Mouse (Mus musculus): ENCODE measurements around the gene Pdgfra.

Gene Pdgfra

DNA sequence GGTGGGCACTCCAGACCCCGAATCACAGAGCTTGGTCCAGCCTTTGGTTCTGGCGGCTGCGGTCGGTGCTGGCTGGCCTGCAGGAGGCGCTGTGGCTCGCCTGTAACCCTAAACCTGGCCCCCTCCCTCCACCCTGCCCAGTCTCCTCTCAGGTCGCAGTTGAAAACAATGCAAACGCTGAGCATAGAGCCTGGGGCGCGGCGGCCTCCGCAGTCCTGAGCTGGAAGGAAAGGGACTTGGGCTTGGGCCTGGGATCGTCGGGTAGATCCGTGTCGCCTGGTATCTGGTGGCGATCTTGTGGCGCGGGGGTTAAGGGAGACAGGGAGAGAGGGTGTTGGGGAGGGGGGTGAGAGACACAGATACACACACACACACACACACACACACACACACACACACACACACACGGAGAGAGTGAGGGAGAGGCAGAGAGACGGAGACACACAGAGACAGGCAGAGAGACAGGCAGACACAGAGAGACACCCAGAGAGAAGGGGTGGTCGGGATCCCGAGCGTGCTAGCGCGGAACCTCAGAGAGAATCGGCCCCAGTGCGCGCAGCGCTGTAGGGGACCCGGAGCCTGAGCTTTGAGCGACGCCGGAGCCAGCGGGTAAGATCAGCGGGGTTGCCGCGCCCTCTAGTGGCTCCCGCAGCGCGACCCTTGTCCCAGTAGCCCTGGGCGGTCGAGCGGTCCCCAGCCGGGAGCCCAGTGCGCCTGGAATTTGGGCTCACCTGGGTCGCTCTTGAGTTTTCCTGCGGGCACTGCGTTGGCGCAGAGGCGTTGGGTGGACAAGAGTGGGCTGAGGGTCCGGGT, 3.9 kb downstream of the Pdgfra start:
- DNase-seq (ENCODE audit: low spot score): peak; percentile 75

DNA sequence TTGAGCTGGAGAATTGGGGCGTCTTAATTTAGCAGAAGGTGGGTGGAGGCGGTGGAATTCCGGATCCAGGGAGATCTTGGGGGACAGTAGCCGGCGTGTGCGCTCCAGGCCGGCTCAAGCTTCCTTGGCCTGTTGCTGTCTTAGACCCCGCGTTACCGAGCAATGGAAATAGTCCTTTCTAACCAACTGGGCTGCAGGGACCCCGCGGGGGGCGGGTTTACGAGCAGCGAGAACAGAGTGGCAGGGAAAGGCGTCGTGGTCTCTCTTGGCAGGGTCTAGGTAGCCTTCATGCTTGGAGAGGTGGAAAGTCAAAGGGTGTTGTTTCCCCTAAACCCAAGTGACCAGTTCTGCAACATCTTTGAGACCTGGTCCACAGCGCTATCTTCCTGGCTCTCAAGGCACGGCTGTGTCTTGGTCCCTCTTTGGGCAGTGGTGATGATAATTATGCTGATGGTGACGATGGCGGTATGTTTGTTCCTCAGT, 4.5 kb downstream of the Pdgfra start:
- DNase-seq (ENCODE audit: low spot score): no peak

DNA sequence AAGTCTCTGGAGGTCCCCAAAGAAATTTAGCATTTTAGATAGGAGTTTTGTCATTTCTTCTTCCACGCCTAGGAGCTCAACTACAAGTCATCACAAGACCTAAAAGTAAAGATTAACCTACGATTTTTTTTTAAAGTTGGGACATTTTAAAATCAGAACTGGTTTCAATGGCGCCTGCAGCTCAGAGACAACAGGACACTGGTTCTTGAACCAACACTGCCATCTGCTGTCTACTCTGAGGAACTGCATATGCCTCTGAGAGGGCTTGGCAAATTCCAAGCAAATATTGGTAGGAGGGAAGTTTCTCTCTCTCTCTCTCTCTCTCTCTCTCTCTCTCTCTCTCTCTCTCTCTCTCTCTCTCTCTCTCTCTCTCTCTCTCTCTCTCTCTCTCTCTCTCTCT, 4.9 kb downstream of the Pdgfra start:
- no peak for DNase-seq (ENCODE audit: low spot score)

DNA sequence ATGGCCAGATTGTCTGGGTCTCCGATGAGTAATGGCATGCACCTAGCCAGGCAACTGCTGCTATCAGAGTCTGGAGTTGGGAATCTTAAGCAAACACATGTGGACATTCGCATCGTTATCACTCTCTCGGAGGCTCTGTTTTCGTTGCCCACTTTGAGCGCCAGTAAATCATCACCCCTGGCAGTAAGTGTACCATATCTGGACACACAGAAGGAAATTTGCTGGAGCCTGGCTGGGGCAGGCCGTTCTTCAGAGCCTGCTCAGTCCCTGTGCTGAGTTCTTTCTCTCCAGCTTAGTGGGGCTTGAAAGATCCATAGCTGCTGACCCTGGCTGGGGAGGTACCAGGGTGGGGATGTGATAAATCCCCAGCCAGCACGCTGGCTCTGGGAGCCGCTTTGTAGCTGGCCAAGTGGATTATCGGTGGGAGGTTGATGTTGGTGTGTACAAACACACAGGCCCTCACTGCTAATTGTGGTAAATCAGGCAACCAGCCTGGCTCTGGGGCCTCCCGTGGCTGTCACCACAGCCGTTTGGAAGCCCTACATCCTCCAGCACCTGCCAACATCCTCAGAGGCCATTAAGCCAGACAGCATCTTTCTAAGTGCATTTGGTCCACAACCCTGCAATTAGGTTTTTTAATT, 8.6 kb downstream of the Pdgfra start:
- no peak for DNase-seq (ENCODE audit: low spot score)

DNA sequence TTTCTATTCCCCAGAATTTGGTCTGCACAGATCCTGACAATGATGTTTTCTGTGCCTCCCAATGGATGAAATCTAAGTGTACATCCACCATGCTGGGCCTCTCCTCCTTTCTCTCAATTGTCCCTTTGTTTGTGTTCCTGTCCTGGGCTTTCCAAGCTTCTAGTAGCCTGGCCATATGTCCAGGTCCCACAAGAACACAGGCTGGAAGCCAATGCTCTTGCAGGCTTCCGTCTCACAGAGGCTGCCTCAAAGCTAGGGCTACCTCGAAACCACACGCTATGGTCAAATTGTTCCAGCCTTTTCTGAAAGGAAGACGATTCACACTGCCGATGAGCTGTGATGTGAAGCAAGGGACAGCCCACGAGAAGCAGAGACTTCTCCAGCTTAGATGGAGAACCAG, 9.5 kb downstream of the Pdgfra start:
- no peak for DNase-seq (ENCODE audit: low spot score)

DNA sequence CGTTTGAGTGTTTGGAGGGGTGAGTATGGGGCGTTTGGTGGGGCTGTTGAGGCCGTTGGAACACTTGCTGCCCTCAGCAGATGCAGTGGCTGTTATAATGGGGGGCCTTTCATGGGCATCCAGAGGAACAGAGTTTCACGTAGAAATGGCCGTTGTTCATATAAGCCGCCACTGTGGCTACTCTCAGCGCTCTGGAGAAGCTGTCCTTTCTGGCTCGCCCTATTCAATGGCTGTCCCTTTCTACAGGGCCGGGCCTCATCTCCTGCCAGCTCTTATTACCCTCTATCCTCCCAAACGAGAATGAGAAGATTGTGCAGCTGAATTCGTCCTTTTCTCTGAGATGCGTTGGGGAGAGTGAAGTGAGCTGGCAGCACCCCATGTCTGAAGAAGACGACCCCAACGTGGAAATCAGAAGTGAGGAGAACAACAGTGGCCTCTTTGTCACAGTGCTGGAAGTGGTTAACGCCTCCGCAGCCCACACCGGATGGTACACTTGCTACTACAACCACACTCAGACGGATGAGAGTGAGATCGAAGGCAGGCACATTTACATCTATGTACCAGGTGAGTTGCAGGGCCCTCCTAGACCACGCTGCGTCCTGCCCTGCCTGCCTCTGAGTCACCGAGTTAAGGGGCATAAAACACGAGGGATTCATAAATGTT, 11.3 kb downstream of the Pdgfra start:
- DNase-seq (ENCODE audit: low spot score): no peak

DNA sequence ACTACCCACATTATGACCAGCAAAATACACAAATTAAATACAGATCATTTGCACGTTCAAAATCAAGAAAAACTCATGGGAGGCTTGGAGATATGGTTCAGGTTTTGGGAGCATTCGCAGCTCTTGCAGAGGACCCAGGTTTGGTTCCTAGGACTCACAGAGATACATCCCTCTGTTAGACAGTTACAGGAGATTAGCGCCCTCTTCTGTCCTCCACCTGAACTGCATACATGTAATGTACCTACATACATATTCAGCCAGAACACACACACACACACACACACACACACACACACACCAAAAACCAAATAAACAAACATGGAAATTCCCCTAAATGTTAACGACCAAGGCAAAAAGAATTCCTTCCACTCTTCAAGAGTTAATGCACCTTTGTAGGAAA, 12.6 kb downstream of the Pdgfra start:
- no peak for DNase-seq (ENCODE audit: low spot score)

DNA sequence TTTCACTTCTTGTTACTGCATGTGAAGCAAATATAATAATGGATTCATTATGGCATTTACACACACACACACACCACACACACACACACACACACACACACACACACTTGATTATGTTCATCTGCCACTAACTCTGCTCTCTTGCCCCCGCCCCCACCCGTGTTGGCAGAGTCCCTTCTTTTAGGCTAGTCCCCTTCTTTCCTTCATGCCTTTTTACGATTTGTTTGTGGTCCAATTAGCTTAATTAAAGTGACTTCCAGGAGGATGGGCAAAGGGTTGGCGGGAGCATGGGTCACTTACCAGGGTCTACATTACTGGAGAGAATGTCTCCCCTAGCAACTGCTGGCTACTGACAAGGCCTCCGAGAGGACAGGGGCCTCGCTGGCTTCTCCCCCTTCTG, 17.7 kb downstream of the Pdgfra start:
- no peak for DNase-seq (ENCODE audit: low spot score)

DNA sequence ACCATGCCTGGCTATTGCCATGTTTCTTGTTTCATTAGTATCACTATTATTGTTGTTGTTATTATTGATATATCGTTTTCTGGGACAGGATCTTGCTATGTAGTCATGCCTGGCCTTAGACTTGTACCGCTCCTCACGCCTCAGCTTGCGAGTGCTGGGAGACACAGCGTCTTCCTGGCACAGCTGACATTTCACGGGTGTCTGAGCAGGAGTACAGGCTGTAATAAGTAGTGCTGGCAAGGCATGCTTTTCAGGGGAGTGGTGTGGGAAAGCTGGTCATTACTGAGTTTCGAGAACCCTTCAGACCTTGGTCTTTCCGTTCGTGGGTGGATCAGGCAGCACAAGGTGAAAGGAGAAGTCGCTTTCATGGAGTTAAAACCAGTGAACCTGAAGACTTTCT, 19.8 kb downstream of the Pdgfra start:
- DNase-seq (ENCODE audit: low spot score): no peak

DNA sequence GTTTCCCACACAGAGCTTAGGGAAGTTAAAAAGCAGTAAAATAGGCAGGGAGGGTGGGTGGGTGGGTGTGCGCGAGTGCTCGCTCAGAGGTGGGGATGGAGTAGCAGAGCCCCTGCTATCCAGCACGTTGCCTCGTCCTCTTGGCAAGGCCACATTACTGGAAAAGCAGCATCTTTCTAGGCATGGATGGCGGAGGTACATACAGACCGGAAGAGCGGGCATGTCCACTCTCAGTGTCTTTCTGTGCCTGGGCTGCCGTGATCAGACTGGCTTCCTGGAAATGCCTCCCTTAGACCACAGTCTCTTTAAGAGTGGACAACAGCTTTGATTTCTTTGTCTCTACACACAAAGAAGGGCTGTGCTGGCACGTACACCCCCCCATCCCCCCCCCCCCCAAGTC, 27.2 kb downstream of the Pdgfra start:
- DNase-seq (ENCODE audit: low spot score): no peak

DNA sequence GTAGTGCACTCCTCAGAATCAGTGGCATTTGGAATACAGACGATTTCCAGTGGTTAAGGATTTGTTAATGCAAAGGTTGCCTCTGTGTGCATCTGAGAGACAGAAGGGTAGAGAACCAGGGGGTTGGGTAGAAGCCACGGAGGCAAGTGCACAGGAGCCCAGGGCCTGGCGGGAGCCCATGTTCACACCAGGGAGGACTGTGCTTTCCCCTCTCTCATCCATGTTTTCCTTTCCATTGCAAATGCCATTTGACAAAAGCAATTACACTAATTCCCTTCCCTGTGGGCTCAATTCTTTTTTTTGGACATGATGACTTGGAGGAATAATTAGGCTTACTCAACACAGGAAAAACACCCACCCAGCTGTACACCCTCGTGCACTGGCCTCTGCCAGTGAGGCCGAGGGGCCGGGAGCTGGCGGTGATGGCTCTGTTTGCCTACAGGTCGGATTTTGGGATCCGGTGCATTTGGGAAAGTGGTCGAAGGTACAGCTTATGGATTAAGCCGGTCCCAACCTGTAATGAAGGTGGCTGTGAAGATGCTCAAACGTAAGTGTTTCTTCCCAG, 27.7 kb downstream of the Pdgfra start:
- no peak for DNase-seq (ENCODE audit: low spot score)

DNA sequence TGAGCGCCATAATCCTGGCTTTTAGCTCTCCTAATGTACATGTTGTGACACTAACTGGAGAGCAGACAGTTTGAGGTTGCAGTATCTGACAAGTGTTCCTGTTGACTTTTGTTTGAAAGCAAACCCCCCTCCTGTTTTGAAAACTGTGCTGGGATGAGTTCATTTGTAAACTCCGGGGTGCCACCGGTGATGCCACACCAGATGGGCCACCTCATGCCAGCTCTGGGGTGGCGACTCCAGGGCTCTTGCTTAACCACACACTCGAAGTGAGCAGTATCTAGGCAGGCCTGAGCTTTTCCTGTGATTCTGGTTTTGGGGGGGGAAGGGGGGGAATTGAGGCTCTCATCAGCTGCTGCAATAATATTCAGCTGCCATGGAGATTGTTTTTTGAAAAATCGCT, 31.6 kb downstream of the Pdgfra start:
- DNase-seq (ENCODE audit: low spot score): no peak

DNA sequence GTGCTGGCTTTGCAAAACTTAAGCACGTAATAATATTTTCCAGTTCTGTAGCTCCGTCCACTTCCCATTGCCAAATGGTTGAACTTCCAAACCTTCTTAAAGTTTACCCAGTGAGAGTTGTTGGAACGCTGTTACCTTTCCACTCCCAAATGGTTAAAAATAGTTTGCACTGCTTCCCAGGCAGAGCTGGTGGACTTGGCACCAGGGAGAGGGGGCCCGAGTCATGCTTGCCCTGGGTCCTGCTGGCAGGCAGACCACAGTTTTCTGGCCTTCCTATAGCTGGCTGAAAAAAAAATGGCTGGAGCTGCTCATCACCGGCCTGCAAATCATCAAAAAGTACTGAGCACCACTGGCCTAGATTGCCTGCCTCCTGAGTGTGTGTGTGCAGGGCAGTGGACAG, 32.0 kb downstream of the Pdgfra start:
- no peak for DNase-seq (ENCODE audit: low spot score)

DNA sequence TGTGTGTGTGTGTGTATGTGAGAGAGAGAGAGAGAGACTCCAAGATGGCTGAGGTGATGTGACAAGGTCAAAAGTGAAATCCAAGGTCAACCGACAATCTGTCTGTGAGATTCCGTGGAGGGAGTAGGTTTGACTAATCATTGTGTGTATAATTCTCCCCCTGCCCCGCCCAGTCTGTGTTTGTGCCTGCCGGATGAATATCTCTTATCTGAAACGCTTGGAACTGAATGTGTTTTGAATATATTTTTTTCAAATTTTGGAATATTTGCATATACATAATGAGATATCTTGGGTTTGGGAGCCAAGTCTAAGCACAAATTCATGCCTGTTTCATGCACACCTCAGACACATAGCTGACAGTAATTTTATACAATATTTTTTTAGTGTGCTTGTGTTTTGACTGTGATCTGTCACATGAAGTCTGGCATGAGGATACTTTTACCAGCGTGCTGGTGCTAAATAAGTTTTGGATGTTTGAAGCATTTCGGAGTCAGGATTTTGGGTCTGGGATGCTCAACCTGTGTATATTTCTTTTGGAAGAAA, 32.7 kb downstream of the Pdgfra start:
- no peak for DNase-seq (ENCODE audit: low spot score)

DNA sequence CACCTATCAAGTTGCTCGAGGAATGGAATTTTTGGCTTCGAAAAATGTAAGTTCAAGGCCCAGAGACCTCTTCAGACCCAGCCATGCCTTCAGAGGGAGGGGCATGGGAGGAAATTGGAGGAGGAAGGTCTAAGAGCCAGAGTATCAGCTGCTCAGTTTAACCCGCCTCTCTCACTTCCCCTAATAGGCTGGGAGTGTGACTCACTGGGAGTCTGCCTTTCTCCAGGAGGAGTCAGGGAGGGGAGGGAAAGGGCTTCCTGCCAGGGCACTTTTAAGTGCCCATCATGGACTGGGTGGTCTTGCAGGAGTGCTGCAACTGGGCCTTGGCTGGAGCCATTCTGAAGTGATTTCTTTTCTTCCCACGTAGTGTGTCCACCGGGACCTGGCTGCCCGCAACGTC, 33.5 kb downstream of the Pdgfra start:
- DNase-seq (ENCODE audit: low spot score): no peak

DNA sequence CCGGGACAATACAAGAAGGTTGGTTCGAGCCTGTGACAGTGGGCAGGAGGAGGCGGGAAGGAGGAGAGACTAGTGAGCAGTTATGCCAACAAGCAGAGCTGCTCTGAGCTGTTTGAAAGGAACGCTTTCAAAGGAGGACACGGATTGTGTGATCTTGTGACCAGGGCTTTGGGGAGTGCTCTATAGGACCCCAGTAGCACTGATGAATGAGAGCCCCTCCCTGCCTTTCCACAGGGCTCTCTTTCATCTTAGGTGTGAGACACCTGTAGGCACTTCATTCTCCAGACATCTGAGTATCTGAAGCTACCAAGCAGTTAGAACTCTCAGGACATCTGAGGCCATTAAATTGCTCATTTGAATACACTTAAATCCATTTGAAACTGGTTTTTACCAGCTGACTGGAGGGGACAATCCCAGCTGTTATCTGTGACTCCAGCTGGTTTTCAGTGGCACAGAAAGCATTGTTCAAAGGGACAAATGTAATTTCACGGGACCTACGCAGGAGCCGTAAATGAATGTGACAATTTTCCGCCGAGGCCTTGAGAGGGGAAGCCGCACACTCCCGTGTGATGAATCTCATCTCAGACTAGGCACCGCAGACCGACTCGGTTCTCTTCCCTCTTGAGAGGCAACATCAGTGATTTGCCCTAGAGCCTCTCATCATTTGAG, 37.4 kb downstream of the Pdgfra start:
- DNase-seq (ENCODE audit: low spot score): no peak

DNA sequence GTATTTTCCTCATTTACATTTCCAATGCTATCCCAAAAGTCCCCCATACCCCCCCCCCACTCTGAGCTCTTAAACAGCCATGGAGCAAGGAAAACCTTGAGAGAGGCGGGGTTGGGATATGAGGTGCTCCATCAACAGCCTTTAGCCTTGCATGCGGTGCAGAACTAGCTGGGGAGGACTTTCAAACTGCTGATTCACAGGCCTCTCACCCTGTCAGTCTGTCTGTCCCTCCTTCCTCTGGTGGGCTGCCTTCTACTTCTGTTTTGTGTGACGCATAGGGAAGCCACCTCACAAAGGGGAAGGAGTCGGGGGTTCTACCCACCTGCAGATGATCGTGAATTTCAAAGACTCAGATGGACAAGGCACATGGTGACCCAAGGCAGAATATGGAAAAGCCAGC, 41.0 kb downstream of the Pdgfra start:
- no peak for DNase-seq (ENCODE audit: low spot score)

DNA sequence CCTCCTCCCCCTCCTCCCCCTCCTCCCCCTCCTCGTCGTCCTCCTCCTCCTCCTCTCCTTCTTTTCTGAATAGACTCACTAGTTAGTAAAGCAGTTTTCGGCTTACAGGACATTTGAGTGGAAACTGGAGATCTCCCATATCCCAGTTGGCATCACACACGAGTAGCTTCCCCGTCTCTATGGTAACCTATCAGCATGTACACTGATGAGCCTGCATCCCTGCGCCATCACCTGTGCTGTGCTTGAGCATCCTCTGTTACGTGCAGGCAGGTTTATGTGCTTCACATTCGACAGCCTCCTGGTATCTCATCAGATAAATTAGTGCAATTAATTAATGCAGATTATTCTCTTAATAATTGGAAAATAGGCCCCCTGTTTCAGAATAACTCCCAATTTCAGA, 46.3 kb downstream of the Pdgfra start:
- no peak for DNase-seq (ENCODE audit: low spot score)

DNA sequence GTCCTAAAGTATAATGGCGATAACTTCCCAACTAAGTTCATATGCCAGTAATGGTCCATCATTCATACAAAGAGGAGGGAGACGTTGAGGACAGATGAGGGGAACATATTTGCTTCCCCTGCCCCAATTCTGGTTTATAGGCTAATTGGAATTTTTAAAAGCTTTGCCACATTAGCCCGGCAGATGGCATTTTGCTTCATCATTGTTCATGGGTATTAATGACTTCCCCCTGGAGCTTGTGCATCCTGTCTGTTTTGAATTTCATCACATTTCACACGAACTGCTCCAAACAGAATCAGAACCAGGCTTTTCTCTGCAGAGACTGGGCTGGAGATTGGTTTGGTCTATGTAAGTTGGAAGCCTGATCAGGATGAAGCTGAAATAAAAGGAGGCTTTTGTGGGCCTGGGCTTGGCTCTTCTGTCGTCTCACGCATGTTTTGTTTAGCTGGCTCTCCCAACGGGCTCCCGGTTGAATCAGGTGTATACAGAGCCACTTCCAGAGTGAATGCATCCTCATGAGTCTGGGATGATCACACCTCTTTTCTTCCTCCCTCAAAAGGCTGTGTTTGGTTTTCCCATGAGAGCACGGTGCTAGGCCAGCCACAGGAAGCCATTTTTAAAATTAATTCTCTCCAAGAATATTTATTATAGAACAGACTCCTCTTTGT, 47.7 kb downstream of the Pdgfra start:
- DNase-seq (ENCODE audit: low spot score): no peak

DNA sequence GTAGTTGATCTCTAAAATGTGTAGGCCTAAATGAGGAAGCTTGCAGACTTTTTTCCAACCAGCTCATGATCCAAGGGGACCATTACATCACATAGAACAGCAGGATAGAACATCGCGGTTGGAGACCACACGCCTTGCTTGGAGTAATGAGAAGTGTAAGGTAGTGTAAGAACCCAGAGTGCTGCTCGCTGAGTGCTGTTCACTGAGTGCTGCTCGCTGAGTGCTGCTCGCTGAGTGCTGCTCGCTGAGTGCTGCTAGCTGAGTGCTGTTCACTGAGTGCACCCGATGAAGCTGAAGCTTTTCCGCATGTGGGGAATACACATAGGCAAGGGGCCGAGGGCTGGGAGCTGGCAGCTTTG, 48.3 kb downstream of the Pdgfra start:
- DNase-seq (ENCODE audit: low spot score): no peak

DNA sequence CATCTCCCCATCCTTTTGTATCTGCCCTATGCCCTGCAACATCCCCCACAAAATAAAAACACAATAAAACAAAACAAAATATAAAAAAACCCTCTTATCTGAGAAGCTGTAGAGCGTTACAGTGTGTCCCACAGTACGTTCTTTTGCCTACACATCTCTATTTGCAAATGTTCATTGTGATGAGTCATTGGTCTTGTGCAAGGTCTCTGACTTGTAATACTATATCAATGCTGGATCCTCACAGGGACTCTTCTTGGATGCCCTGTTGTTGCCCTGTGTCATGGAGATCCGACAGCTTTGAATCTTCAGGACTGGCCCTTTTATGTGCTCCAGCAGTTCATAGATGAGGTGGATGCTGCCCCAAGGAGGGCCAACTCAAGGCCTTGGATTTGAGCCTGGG, 55.8 kb downstream of the Pdgfra start:
- DNase-seq (ENCODE audit: low spot score): no peak

DNA sequence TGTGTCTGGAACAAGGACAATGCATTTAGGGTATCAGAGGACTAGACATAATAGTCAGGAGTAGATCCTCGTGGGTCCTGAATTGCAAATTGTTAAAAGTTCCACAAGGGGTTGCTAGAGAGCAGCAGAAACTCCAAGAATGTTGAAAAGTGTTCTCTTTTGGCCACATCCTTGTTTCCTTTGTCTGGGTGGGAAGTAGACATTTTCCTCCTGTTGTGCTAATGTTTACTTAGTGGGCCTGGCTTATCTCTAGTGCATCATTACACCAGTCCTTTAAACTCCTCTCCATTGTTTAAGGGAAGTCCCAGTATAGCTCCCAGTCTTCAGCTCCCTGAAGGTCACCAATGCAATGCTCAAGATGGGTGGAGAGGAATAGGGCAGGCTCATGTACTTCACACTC, 57.9 kb downstream of the Pdgfra start:
- no peak for DNase-seq (ENCODE audit: low spot score)

Data from ovary, adult 18-20 months (tissue).